Mouse (Mus musculus): ENCODE data around the gene Slc7a1. TPM values are rescaled to one million over a fixed set of nuclear protein-coding genes. Genes with fewer than 3 reads are reported as not detected.
A peak's percentile ranks its signal among the peaks of the same experiment; 100 is the strongest.

Slc7a1 gene
- polyA plus RNA-seq, 1 experiment from 2014 or later: 33.7 TPM

DNA sequence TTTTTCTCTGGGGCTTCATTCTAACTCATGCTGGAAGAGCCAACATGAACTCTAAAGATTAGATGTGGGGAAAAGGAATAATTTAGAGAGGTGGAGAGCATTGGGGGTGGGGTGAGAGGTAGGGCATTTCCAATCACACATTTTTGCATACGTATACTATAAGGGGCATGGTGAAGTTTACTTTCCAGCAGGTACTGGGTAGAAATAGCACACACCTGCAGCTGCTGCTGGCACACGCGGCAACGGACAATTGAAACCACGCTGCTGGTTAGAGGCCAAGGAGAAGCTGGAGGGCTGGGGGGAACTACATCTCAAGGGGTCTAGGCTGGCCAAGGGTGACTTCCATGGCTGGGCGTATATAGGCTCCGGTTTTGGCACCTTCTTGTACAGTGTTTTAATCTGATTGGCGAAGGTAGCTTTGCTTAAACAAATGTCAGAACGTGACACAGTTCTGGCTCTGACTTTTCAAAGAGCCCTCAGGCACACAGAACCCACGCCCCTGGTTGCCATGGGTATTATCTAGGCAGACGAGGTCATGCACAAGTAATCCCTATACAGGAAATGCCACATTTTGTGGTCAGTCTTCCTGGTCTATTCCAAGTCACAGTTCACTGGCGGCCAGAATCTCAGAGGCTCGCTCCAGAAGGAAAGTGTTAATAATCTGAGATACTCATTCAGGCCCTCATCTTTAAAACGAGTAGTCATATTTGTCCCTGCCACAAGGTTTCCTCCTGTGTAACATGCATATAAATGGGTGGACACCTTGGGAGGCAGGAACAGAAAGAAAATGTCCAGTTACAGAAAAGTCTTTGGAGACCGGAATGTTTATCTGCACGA lies 38.6 kb downstream of the Slc7a1 start:
- peak; percentile 80 for ATAC-seq
- ChIA-PET CTCF (interaction anchor here (1.0 to 2.1 kb wide), 5 partner anchors 26 to 227 kb away, joined by 3 to 7 read pairs (median 3); partner anchors contain the start of gene Slc7a1), POLR2A (interaction anchor here (0.6 to 1.1 kb wide), 4 partner anchors 9 to 186 kb away, joined by 3 to 5 read pairs (median 4); no protein-coding TSS in a partner anchor)
- in situ Hi-C loops (cut with MboI; ENCODE audit: low pct_unique_long_range_greater_than_20kb): loop anchor here (25.0 kb wide), 1 partner anchor 1026 kb away; no protein-coding TSS in a partner anchor
- DNase-seq (ENCODE audit: low read depth, low spot score): peak; percentile 83
- H3K27me3 ChIP-seq: no peaks in the 10 kb centered on the region
- TF ChIP-seq CTCF (IDR thresholded peaks at IDR 0.05): no peak

DNA sequence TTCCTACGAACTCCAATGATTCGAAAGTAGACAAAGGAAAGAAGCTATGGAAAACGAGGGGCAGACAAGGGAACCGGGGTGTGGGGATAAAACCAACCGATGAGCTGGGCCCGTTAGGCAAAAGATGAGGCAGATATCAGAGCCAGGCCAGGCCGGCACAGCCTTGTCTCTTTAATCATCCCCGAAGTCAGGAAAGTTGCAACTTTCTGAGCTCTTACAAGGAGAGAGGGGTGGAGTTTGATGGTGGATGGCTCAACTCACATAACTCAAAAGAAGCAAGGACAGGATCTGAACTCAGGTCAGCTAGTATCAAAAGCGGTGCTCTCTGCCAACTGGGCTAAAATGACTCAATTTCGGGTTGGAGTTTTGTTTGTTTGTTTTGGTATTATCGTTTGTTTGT lies 40.6 kb downstream of the Slc7a1 start:
- DNase-seq (ENCODE audit: low read depth, low spot score) (no peak), ATAC-seq (no peak)
- CTCF ChIA-PET: interaction anchor here (1.1 to 3.0 kb wide), 4 partner anchors 27 to 91 kb away, joined by 3 to 10 read pairs (median 6); no protein-coding TSS in a partner anchor
- no peaks in the 10 kb centered on the region for H3K27me3 ChIP-seq
- in situ Hi-C loops (cut with MboI; ENCODE audit: low pct_unique_long_range_greater_than_20kb): loop anchor here (25.0 kb wide), 1 partner anchor 1028 kb away; no protein-coding TSS in a partner anchor
- POLR2A ChIA-PET: no interaction called here
- TF ChIP-seq CTCF (IDR thresholded peaks at IDR 0.05): no peak

DNA sequence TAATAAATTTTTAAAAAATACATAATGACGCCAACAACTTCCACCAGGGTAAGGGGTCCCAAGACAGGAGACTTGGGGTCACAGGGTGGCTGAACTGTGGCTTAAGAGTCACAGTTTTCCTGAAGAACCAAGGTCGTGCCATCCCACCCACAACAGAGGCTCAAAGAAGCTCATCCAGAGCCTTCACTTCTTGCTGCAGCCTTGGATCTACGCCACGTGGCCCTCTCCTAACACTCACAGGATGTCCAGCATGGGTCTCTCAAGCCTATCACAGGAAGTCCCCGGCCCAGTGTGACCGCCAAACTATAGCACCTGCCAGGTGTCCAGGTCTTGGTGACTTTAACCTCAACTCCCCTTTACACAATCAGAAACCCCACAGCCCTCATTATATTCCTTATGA lies 42.5 kb downstream of the Slc7a1 start:
- POLR2A ChIA-PET: no interaction called here
- no peak for DNase-seq (ENCODE audit: low read depth, low spot score)
- CTCF ChIA-PET: interaction anchor here (0.9 to 3.0 kb wide), 6 partner anchors 13 to 93 kb away, joined by 3 to 10 read pairs (median 3); no protein-coding TSS in a partner anchor
- H3K27me3 ChIP-seq: no peaks in the 10 kb centered on the region
- no peak for ATAC-seq
- TF ChIP-seq CTCF (IDR thresholded peaks at IDR 0.05): no peak
- in situ Hi-C loops (cut with MboI; ENCODE audit: low pct_unique_long_range_greater_than_20kb): loop anchor here (25.0 kb wide), 1 partner anchor 1030 kb away; no protein-coding TSS in a partner anchor

DNA sequence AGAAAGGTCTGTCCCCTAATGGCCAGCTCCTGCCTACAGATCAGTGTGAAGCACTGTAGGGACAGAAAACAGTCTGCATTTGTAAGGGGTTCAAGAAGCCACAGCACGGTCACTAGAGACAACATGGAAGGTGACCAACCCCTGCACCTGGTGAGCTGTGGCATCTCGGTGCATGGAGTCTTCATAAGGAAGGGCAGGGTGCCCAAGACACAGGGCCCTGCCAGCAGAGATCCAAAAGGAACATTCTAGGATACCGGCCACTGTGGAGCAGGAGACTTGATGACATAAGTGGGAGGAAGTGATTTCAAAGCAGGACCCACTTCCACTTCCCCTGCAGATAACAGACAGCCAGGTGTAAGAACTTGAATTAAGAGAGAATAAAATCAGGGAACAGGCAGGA lies 43.9 kb downstream of the Slc7a1 start:
- DNase-seq (ENCODE audit: low read depth, low spot score) (no peak), ATAC-seq (no peak)
- in situ Hi-C loops (cut with MboI; ENCODE audit: low pct_unique_long_range_greater_than_20kb): loop anchor here (25.0 kb wide), 1 partner anchor 1031 kb away; no protein-coding TSS in a partner anchor
- ChIA-PET CTCF (interaction anchor here (0.9 kb wide), 1 partner anchor 23 kb away, joined by 3 read pairs; no protein-coding TSS in a partner anchor), POLR2A (no interaction called here)
- TF ChIP-seq CTCF (IDR thresholded peaks at IDR 0.05): no peak
- H3K27me3 ChIP-seq: no peaks in the 10 kb centered on the region

DNA sequence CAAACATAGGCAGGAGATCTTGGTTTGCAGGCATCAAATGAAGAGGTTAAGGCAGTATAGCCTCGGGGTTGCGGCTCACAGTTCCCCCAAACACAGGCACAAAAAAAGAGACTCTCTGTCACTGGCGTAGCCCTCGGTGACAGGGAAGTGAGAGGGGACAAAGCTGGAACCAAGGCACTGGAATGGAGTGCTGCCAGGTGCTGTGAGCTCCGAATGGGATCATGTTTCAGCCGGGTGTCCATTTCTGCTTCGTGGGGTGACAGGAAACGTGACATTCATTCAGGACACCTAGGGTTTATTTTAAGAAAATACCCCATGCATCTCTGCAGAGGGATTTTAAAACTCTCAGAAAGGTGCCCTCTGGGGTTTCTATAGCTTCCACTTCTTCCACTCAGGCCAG lies 45.2 kb downstream of the Slc7a1 start:
- ChIA-PET POLR2A (interaction anchor here (0.6 kb wide), 1 partner anchor 70 kb away, joined by 4 read pairs; no protein-coding TSS in a partner anchor), CTCF (no interaction called here)
- DNase-seq (ENCODE audit: low read depth, low spot score) (no peak), ATAC-seq (no peak)
- H3K27me3 ChIP-seq: no peaks in the 10 kb centered on the region
- TF ChIP-seq CTCF (IDR thresholded peaks at IDR 0.05): no peak
- in situ Hi-C loops (cut with MboI; ENCODE audit: low pct_unique_long_range_greater_than_20kb): loop anchor here (25.0 kb wide), 1 partner anchor 1033 kb away; no protein-coding TSS in a partner anchor

DNA sequence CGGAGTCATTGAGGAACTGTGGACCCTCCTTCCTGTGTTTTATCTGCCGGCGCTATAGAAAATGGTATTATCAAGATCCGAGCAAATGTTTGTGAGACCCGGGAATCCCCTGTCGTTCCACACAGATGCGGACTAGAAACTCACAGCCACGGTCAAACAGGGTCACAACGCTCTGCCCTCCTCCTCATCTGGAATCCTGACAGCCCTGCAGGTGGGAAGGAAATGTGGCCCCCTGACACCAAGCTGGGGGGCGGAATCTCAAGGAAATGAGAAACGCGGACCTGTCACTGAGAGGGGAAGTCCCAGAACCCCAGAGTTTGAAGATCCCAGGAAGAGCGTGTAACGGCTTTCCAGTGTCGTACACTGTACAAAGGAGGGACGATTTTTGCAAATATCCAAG lies 46.3 kb downstream of the Slc7a1 start:
- in situ Hi-C loops (cut with MboI; ENCODE audit: low pct_unique_long_range_greater_than_20kb): loop anchor here (25.0 kb wide), 1 partner anchor 1034 kb away; no protein-coding TSS in a partner anchor
- ATAC-seq (no peak), DNase-seq (ENCODE audit: low read depth, low spot score) (no peak)
- no peak for TF ChIP-seq CTCF (IDR thresholded peaks at IDR 0.05)
- CTCF ChIA-PET: no interaction called here
- POLR2A ChIA-PET: no interaction called here
- no peaks in the 10 kb centered on the region for H3K27me3 ChIP-seq

DNA sequence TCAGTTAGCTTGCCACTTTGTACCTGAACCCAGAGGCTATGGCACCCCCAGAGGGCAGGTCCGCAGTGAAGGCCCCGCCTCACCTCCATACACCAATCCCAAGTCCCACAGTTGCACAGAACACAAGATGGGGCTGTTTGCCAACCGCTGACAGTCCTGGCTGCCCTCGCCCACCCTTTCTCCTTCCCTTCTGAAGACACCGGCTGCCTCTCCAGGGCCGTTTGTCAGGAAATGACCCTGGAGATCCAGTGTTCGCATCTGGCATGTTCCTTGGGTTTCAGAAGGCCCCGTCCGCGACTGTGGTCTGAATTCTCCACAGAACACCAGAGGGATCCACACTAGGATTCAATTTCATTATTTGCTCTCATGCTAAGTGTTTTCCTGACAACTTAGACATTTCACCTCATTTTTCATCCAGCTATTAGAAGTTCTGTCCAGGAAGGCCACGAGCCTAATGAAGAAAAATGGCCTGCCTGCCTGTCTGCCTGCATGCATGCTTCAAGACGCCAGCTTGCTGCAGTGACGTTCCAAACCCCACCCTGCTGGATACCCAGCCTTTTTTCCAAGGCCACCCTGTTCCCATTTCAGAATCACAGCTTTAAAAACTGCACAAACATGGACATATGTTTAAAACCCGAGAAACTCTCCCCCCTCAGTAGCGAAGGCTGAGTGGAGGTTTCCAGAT lies 50.2 kb downstream of the Slc7a1 start:
- POLR2A ChIA-PET: no interaction called here
- ATAC-seq (no peak), DNase-seq (ENCODE audit: low read depth, low spot score) (no peak)
- no peaks in the 10 kb centered on the region for H3K27me3 ChIP-seq
- CTCF ChIA-PET: interaction anchor here (9.3 kb wide), 1 partner anchor 100 kb away, joined by 52 read pairs; no protein-coding TSS in a partner anchor
- TF ChIP-seq CTCF (IDR thresholded peaks at IDR 0.05): no peak
- in situ Hi-C loops (cut with MboI; ENCODE audit: low pct_unique_long_range_greater_than_20kb): loop anchor here (25.0 kb wide), 1 partner anchor 1038 kb away; no protein-coding TSS in a partner anchor

DNA sequence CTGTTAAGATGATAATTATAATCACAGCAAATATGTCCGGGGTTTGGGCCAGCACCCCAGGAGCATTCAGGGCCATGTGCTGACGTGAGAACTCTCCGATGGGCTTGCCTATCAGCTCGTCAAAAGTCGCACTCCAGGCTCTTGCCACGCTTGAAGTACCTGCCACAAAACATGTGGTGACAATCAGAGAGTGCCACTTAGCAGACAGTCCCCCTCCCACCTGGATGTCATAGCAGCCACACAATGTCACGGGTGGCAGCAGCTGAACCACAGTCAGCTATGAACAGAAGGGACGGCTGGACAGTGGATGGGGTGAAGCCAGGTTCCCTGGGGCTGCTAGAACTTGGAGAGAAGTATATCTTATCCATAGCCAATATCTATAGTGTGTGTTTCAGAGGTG lies 51.6 kb downstream of the Slc7a1 start:
- ATAC-seq (no peak), DNase-seq (ENCODE audit: low read depth, low spot score) (no peak)
- POLR2A ChIA-PET: interaction anchor here (1.1 kb wide), 1 partner anchor 39 kb away, joined by 4 read pairs; no protein-coding TSS in a partner anchor
- no peak for TF ChIP-seq CTCF (IDR thresholded peaks at IDR 0.05)
- no peaks in the 10 kb centered on the region for H3K27me3 ChIP-seq
- CTCF ChIA-PET: interaction anchor here (1.3 to 9.3 kb wide), 4 partner anchors 16 to 107 kb away, joined by 4 to 52 read pairs (median 11); no protein-coding TSS in a partner anchor
- in situ Hi-C loops (cut with MboI; ENCODE audit: low pct_unique_long_range_greater_than_20kb): no loop called here

DNA sequence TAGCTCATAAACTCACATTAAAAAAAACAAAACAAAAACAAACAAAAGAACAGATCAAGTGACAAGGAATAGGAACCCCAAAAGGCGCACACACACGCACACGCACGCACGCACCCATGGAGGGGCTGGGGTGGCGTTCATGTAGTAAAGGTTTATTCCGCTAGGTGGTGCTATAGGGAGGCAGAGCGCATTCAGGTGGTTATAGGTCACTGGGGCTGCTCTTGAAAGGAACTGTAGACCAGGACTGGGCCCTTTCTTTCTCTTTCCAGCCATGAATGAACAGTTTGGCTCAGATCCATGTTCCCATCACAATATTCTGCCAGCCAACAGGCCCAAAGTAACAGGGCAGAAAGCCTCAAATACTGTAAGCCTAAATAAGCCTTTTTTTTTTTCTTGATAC lies 53.2 kb downstream of the Slc7a1 start:
- ATAC-seq (no peak), DNase-seq (ENCODE audit: low read depth, low spot score) (no peak)
- ChIA-PET POLR2A (no interaction called here), CTCF (interaction anchor here (1.1 to 9.3 kb wide), 3 partner anchors 14 to 103 kb away, joined by 3 to 52 read pairs (median 18); no protein-coding TSS in a partner anchor)
- H3K27me3 ChIP-seq: no peaks in the 10 kb centered on the region
- in situ Hi-C loops (cut with MboI; ENCODE audit: low pct_unique_long_range_greater_than_20kb): no loop called here
- no peak for TF ChIP-seq CTCF (IDR thresholded peaks at IDR 0.05)

DNA sequence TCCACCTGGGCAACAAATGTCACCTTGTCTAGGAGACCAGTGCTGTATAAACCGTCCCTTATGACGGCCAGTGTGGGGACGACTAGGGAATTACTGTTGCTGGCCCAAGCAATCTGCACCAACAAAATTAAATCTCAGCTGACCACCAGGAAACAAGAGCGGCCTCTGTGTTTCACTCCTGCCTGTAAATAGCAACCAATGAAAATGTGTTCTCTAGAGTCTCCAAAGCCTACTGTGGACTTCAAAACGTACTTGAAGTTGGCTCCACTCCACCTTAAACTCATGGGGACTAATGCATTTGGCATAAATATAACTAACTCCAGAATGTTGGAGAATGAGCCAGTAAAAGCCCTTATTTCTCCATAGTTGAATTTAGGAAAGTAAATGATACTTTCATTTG lies 55.3 kb downstream of the Slc7a1 start:
- no peak for DNase-seq (ENCODE audit: low read depth, low spot score)
- in situ Hi-C loops (cut with MboI; ENCODE audit: low pct_unique_long_range_greater_than_20kb): no loop called here
- no peak for ATAC-seq
- no peaks in the 10 kb centered on the region for H3K27me3 ChIP-seq
- ChIA-PET POLR2A (no interaction called here), CTCF (interaction anchor here (9.3 kb wide), 1 partner anchor 106 kb away, joined by 52 read pairs; no protein-coding TSS in a partner anchor)
- no peak for TF ChIP-seq CTCF (IDR thresholded peaks at IDR 0.05)
